ENCODE assay signal across 14 mouse cellular contexts in genomic region chr3:138248746-138249145, GRCm38 (mm10). TPM values are rescaled to one million over a fixed set of nuclear protein-coding genes. Genes with fewer than 3 reads are reported as not detected.
A peak's percentile ranks its signal among the peaks of the same experiment; 100 is the strongest.
DNase-seq lines count a peak whose midpoint lies in the region; ATAC-seq and TF ChIP-seq lines count a peak whose summit lies in the region.
"Had no signal": no experiment of that assay in that cellular context is flagged by ENCODE, and none has a peak within 500 bp of the region (broad histone marks: within the 10 kb centered on the region; RNA-seq: fewer than 3 reads in every experiment).

No protein-coding gene starts in this region.

- no peak overlapping the region for H3K9ac ChIP-seq in lung, postnatal 0 days (replicated peaks; ENCODE audit: low read depth)
- H3K9ac ChIP-seq: limb, embryonic 12.5 days; neural tube, embryonic 12.5 days had no signal

- TF ChIP-seq EP300 in lung, postnatal 0 days (IDR thresholded peaks at IDR 0.05): peak; percentile 91

- H3K9me3 ChIP-seq in lung, postnatal 0 days (ENCODE audit: low read length): no peaks in the 10 kb centered on the region
- H3K9me3 ChIP-seq: G1E; limb, embryonic 12.5 days; neural tube, embryonic 12.5 days had no signal

- peak; percentile 99 for DNase-seq in heart, adult 11 months
- DNase-seq in heart, postnatal 4 days: no peak
- DNase-seq in adipocyte (ENCODE audit: low spot score): peak; percentile 55
- peak; percentile 77 for DNase-seq in kidney, adult 2 months
- peak; percentile 90 for DNase-seq in lung, postnatal 0 days (ENCODE audit: low spot score)
- no peak for DNase-seq in layer of hippocampus, adult 2 months (ENCODE audit: low spot score in 2 of 2)
- DNase-seq in Muller cell, postnatal 12 days (ENCODE audit: inconsistent ontology term): no peak
- no peak for DNase-seq in frontal cortex, adult 2 months (ENCODE audit: extremely low spot score in 1 of 2, low spot score in 1 of 2)
- DNase-seq: right cerebral cortex, postnatal 14 days had no signal

- H3K27me3 ChIP-seq in kidney, adult 2 months (replicated peaks; ENCODE audit: control insufficient read depth, insufficient read depth, low read length): no peaks in the 10 kb centered on the region
- no peaks in the 10 kb centered on the region for H3K27me3 ChIP-seq in lung, postnatal 0 days (replicated peaks; ENCODE audit: insufficient read depth, low read length)
- H3K27me3 ChIP-seq: neural tube, embryonic 12.5 days had no signal

- no peak overlapping the region for H3K4me2 ChIP-seq in lung, postnatal 0 days (replicated peaks; ENCODE audit: low read depth, low read length)
- H3K4me2 ChIP-seq: limb, embryonic 12.5 days; neural tube, embryonic 12.5 days had no signal

- H3K36me3 ChIP-seq in kidney, adult 2 months (ENCODE audit: control insufficient read depth, insufficient read depth, low read length): no peaks in the 10 kb centered on the region
- H3K36me3 ChIP-seq in lung, postnatal 0 days (ENCODE audit: insufficient read depth, low read length): no peaks in the 10 kb centered on the region
- H3K36me3 ChIP-seq: G1E; limb, embryonic 12.5 days; neural tube, embryonic 12.5 days had no signal

- peak overlapping the region; percentile 48 for H3K27ac ChIP-seq in kidney, adult 2 months (ENCODE audit: insufficient read depth, low read depth, low read length)
- H3K27ac ChIP-seq in lung, postnatal 0 days (ENCODE audit: low read length): peak overlapping the region; percentile 69
- H3K27ac ChIP-seq in layer of hippocampus, adult 2 months: no peak overlapping the region
- H3K27ac ChIP-seq: limb, embryonic 12.5 days; neural tube, embryonic 12.5 days had no signal

- no peak overlapping the region for H3K4me3 ChIP-seq in kidney, adult 2 months (ENCODE audit: insufficient read depth, low read depth, low read length)
- H3K4me3 ChIP-seq in lung, postnatal 0 days (ENCODE audit: low read depth, low read length): no peak overlapping the region
- H3K4me3 ChIP-seq in layer of hippocampus, adult 2 months: no peak overlapping the region
- H3K4me3 ChIP-seq: limb, embryonic 12.5 days; neural tube, embryonic 12.5 days had no signal

- peaks cover 24% of the 10 kb centered on the region for H3K4me1 ChIP-seq in kidney, adult 2 months (ENCODE audit: control insufficient read depth, insufficient read depth, low read length)
- peaks cover 7% of the 10 kb centered on the region for H3K4me1 ChIP-seq in lung, postnatal 0 days (ENCODE audit: insufficient read depth, low read depth, low read length)
- H3K4me1 ChIP-seq: neural tube, embryonic 12.5 days had no signal

- WGBS in kidney, adult 2 months: 60% methylated on average over 8 of the region's 8 CpGs
- 63% methylated on average over 8 of the region's 8 CpGs for WGBS in lung, postnatal 0 days

- TF ChIP-seq POLR2A in kidney, adult 2 months (IDR thresholded peaks at IDR 0.05; ENCODE audit: low read depth, low read length): no peak

- peak; percentile 96 for ATAC-seq in lung, postnatal 0 days
- ATAC-seq: intestine, embryonic 16.5 days had no signal

- no peak for TF ChIP-seq CTCF in kidney, adult 2 months (conservative IDR thresholded peaks at IDR 0.05; ENCODE audit: insufficient read depth, insufficient read length, low read depth, low read length)
- peak; percentile 4; the same call in 1 of the 2 replicates for TF ChIP-seq CTCF in lung, postnatal 0 days (IDR thresholded peaks at IDR 0.05)
- TF ChIP-seq CTCF in layer of hippocampus, adult 2 months (conservative IDR thresholded peaks at IDR 0.05): no peak

RNA-seq across cellular contexts. Expression of gene Adh1, which starts 12.0 kb away (rescaled TPM):
- 10 to 100 TPM; 13.3 to 13.5 TPM for total RNA-seq in heart, postnatal 4 days (2021)
- 251 and 256 TPM in 2 replicates for polyA plus RNA-seq in kidney, adult 2 months (2012; rRNA removed)
- polyA plus RNA-seq in lung, postnatal 0 days (2015; fragmentation: Nextera tagmentation; extraction: Ambion mirVana): 801 and 895 TPM in 2 replicates
- 1 to 10 TPM in 1 of 2 experiments, under 1 TPM in 1; 0.61 to 1.1 TPM for total RNA-seq in layer of hippocampus, adult 2 months (2021)
- 1.6 and 1.8 TPM in 2 replicates for polyA plus RNA-seq in frontal cortex, adult 2 months (2012; rRNA removed)
- polyA plus RNA-seq: G1E had no signal

RNA-seq across cellular contexts. Expression of gene Adh7, which starts 31.2 kb away (rescaled TPM):
- total RNA-seq in heart, postnatal 4 days (2021): not detected
- polyA plus RNA-seq in kidney, adult 2 months (2012; rRNA removed): 0.25 and 0.29 TPM in 2 replicates
- polyA plus RNA-seq in lung, postnatal 0 days (2015; fragmentation: Nextera tagmentation; extraction: Ambion mirVana): 0.62 and 1.1 TPM in 2 replicates
- under 1 TPM in 1 of 2 experiments, not detected in 1; 0.10 TPM for total RNA-seq in layer of hippocampus, adult 2 months (2021)
- polyA plus RNA-seq in frontal cortex, adult 2 months (2012; rRNA removed): 0.02 TPM in 1 of 2 replicates, not detected in the other
- polyA plus RNA-seq: G1E; heart, embryonic 14.5 days; neural tube, embryonic 12.5 days had no signal

RNA-seq across cellular contexts. Expression of gene 4930579F01Rik, which starts 55.1 kb away (rescaled TPM):
- total RNA-seq in heart, postnatal 4 days (2021): not detected
- 0.31 TPM in 1 of 2 replicates, not detected in the other for polyA plus RNA-seq in kidney, adult 2 months (2012; rRNA removed)
- not detected in 2 replicates for polyA plus RNA-seq in lung, postnatal 0 days (2015; fragmentation: Nextera tagmentation; extraction: Ambion mirVana)
- total RNA-seq in layer of hippocampus, adult 2 months (2021): not detected
- not detected in 2 replicates for polyA plus RNA-seq in frontal cortex, adult 2 months (2012; rRNA removed)
- total RNA-seq: G1E had no signal
- polyA plus RNA-seq: G1E; heart, embryonic 14.5 days; limb, embryonic 12.5 days; neural tube, embryonic 12.5 days had no signal

Comparison
In these comparisons a context has a peak if more than half of its experiments do, and no peak if none do; other contexts are left out.
1. DNase-seq: peak in heart, adult 11 months (single experiment), adipocyte (single experiment), kidney, adult 2 months (single experiment) and lung, postnatal 0 days (single experiment); none in heart, postnatal 4 days (single experiment), layer of hippocampus, adult 2 months (0 of 2), Muller cell, postnatal 12 days (single experiment) and frontal cortex, adult 2 months (0 of 2).
2. RNA of gene Adh1, which starts 12.0 kb away (polyA plus RNA-seq): 801 to 895 TPM in lung, postnatal 0 days and 251 to 256 TPM in kidney, adult 2 months; 1.6 to 1.8 TPM in frontal cortex, adult 2 months; every median in the first group is over 10 times any median in the second.